Mouse (Mus musculus): Measurements from ENCODE around the gene Lmbr1.
"Not testable (repeated sequence)": the region's sequence is repeated elsewhere in the genome, so short reads cannot be mapped to it uniquely, and the experiment has no call there.

Lmbr1 gene

GRCm38 (mm10) chr5:29378298-29379036, at the start of gene Lmbr1:
Lmbr1 (minus strand) TSS chr5:29378390.
- DNase-seq (ENCODE audit: low read depth, low spot score): peak; percentile 92

- DNase-seq (ENCODE audit: low read depth, low spot score): not testable (repeated sequence)
Measured at GRCm38 (mm10) chr5:29423330-29423729, 45.1 kb upstream of the Lmbr1 start.

GRCm38 (mm10) chr5:29413041-29413440, 34.9 kb upstream of the Lmbr1 start:
- no peak for DNase-seq (ENCODE audit: low read depth, low spot score)

GRCm38 (mm10) chr5:29410854-29411253, 32.7 kb upstream of the Lmbr1 start:
- no peak for DNase-seq (ENCODE audit: low read depth, low spot score)

GRCm38 (mm10) chr5:29398427-29398826, 20.2 kb upstream of the Lmbr1 start:
- DNase-seq (ENCODE audit: low read depth, low spot score): no peak

- peak; percentile 77 for DNase-seq (ENCODE audit: low read depth, low spot score)
Measured at GRCm38 (mm10) chr5:29388944-29389765, 11.0 kb upstream of the Lmbr1 start.

GRCm38 (mm10) chr5:29388181-29388943, 10.2 kb upstream of the Lmbr1 start:
- DNase-seq (ENCODE audit: low read depth, low spot score): no peak

- no peak for DNase-seq (ENCODE audit: low read depth, low spot score)
Measured at GRCm38 (mm10) chr5:29387591-29387990, 9.4 kb upstream of the Lmbr1 start.

GRCm38 (mm10) chr5:29382776-29383175, 4.6 kb upstream of the Lmbr1 start:
- no peak for DNase-seq (ENCODE audit: low read depth, low spot score)

GRCm38 (mm10) chr5:29380091-29380490, 1.9 kb upstream of the Lmbr1 start:
- no peak for DNase-seq (ENCODE audit: low read depth, low spot score)

GRCm38 (mm10) chr5:29377590-29378297, 446 bp downstream of the Lmbr1 start:
- DNase-seq (ENCODE audit: low read depth, low spot score): no peak

- no peak for DNase-seq (ENCODE audit: low read depth, low spot score)
Measured at GRCm38 (mm10) chr5:29363511-29363910, 14.7 kb downstream of the Lmbr1 start.

- DNase-seq (ENCODE audit: low read depth, low spot score): peak; percentile 44
Measured at GRCm38 (mm10) chr5:29335836-29336235, 42.4 kb downstream of the Lmbr1 start.

GRCm38 (mm10) chr5:29322503-29322902, 55.7 kb downstream of the Lmbr1 start:
- no peak for DNase-seq (ENCODE audit: low read depth, low spot score)

- DNase-seq (ENCODE audit: low read depth, low spot score): no peak
Measured at GRCm38 (mm10) chr5:29309191-29309590, 69.0 kb downstream of the Lmbr1 start.

GRCm38 (mm10) chr5:29293194-29293593, 85.0 kb downstream of the Lmbr1 start:
- DNase-seq (ENCODE audit: low read depth, low spot score): peak; percentile 69

GRCm38 (mm10) chr5:29290110-29290509, 88.1 kb downstream of the Lmbr1 start:
- DNase-seq (ENCODE audit: low read depth, low spot score): no peak

- DNase-seq (ENCODE audit: low read depth, low spot score): no peak
Measured at GRCm38 (mm10) chr5:29289703-29290102, 88.5 kb downstream of the Lmbr1 start.

- no peak for DNase-seq (ENCODE audit: low read depth, low spot score)
Measured at GRCm38 (mm10) chr5:29281081-29281480, 97.1 kb downstream of the Lmbr1 start.

GRCm38 (mm10) chr5:29274746-29275145, 103.4 kb downstream of the Lmbr1 start:
- peak; percentile 27 for DNase-seq (ENCODE audit: low read depth, low spot score)

- no peak for DNase-seq (ENCODE audit: low read depth, low spot score)
Measured at GRCm38 (mm10) chr5:29273426-29273825, 104.8 kb downstream of the Lmbr1 start.
